Mouse (Mus musculus): ENCODE results near the gene Myo1d. TPM values are rescaled to one million over a fixed set of nuclear protein-coding genes. Genes with fewer than 3 reads are reported as not detected.
"Not testable (repeated sequence)": the region's sequence is repeated elsewhere in the genome, so short reads cannot be mapped to it uniquely, and the experiment has no call there.

Gene Myo1d
- polyA plus RNA-seq, 1 experiment from 2014 or later, result 3.3 TPM

DNA sequence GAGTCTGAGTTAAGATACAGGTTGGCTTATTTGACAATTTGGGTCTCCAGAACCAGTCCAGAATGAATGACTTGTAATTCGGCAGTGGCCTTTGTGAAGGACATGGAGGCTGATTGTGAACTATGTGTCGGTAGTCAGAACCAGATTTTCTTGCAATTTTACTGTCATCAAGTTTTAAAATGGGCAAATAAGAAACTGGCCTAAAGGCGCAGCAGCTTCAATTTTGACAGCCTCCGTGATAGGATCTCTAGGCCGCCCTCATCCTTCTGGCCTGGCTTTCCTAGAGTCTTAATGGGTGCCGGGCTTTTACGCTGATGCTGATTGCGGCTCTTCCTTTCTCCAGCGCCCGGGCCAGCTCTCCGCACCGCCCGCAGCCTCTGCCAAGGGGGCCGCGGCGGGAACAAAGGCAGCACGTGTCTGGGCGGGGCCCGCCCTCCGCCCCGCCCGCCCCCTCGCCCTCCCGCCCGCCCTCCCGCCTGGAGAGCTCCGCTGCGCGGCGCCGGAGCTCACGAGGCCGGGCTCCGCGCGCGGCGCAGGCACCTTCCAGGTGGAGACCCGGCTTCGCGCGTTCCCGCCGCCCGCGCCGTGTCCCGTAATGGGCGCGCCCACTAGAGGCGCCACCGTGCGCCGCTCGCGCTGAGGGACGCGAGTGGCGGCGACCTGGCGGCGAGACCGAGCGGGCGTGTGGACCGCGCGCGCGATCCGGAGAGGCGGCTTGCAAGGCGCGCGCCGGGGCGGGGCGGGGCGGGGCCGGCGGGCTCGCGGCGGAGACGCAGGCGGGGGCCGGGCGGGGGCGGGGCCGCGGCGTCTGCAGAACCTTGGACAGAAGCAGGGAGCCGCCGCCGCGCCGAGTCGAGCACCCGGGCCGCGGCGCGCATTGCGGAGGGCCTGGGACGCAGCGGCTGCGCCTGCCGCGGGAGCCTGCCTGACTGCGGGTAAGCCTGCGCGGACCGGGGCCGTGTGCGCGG, 303.3 kb downstream of the Myo1d start, which contains the start of gene Cdk5r1:
Cdk5r1 (plus strand) TSS at position 802 of the 968 bp plus-strand sequence.
- peaks cover 7% of the 10 kb centered on the region; the same call in 1 of the 2 replicates for H3K27me3 ChIP-seq (ENCODE audit: control insufficient read depth, insufficient read depth, low read length)
- H3K36me3 ChIP-seq (ENCODE audit: control insufficient read depth, insufficient read depth, low read length), result peaks cover 4% of the 10 kb centered on the region; the same call in 1 of the 2 replicates
- H3K4me3 ChIP-seq (ENCODE audit: low read depth, low read length), result peak within 1 kb of the TSS; percentile 75
- under 1% methylated on average over 50 of the region's 116 CpGs for WGBS
- H3K4me2 ChIP-seq (ENCODE audit: low read depth, low read length, severe bottlenecking), result peak within 1 kb of the TSS; percentile 91
- peak within 1 kb of the TSS; percentile 85 for H3K27ac ChIP-seq (ENCODE audit: low read depth, low read length)
- ATAC-seq (replicated peaks; ENCODE audit: low FRiP score), result peak; percentile 87
- peak; percentile 96 for DNase-seq (ENCODE audit: low spot score)
- H3K4me1 ChIP-seq (replicated peaks; ENCODE audit: control insufficient read depth, insufficient read depth, low read length), result peaks cover 13% of the 10 kb centered on the region; the same call in 1 of the 2 replicates
- no peaks in the 10 kb centered on the region for H3K9me3 ChIP-seq (ENCODE audit: control insufficient read depth, low read length)
- peak within 1 kb of the TSS; percentile 91 for H3K9ac ChIP-seq (ENCODE audit: low read length)

DNA sequence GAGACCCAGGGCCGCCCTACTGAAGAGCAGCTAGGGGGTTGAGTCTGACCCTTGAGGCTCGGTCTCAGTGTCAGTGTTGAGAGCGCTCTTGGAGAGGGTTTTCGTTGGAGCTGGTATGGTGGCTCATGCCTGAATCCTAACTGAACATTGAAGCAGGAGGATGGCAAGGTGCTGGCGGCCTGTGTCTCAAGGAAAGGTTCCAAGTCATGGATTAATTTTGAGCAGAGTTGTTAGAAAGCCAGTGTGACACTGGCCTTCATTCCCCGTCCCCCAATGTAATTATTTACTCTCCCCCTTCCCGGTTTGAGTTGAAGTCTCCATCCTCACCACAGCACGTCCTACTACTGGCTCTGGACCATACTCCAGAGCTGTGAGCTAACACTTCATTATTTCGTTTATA, 304.3 kb downstream of the Myo1d start:
- Histone ChIP-seq H3K36me3 (ENCODE audit: control insufficient read depth, insufficient read depth, low read length) (peaks cover 4% of the 10 kb centered on the region; the same call in 1 of the 2 replicates), H3K27ac (ENCODE audit: low read depth, low read length) (no peak overlapping the region), H3K9me3 (ENCODE audit: control insufficient read depth, low read length) (no peaks in the 10 kb centered on the region), H3K4me2 (ENCODE audit: low read depth, low read length, severe bottlenecking) (no peak overlapping the region), H3K4me1 (replicated peaks; ENCODE audit: control insufficient read depth, insufficient read depth, low read length) (peaks cover 11% of the 10 kb centered on the region; the same call in 1 of the 2 replicates), H3K9ac (ENCODE audit: low read length) (peak overlapping the region; percentile 58; the same call in 1 of the 2 replicates), H3K4me3 (ENCODE audit: low read depth, low read length) (no peak overlapping the region), H3K27me3 (ENCODE audit: control insufficient read depth, insufficient read depth, low read length) (peaks cover 7% of the 10 kb centered on the region; the same call in 1 of the 2 replicates)
- DNase-seq (ENCODE audit: low spot score) (no peak), ATAC-seq (replicated peaks; ENCODE audit: low FRiP score) (no peak)
- WGBS, result 78% methylated on average over 9 of the region's 9 CpGs

DNA sequence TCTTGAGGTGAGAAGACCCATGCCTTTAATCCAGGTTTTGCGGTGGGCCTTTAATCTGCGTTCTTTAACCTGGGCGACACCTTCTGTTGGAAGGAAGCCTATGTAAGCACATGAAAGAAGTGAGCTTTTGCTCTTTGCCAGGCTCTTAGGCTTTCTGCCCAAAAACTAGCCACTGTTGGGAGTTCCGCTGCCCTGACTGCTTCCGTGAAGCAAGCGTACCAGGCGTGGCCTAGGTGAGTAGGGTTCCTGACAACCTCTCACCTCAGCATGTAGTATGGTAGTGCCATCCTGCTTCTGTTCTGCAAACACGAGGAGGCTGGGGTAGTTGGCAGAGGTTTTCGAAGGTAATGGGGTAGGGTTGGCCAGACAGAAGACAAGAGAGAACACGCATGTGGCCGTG, 305.0 kb downstream of the Myo1d start:
- DNase-seq (ENCODE audit: low spot score) (no peak), ATAC-seq (replicated peaks; ENCODE audit: low FRiP score) (no peak)
- Histone ChIP-seq H3K9me3 (ENCODE audit: control insufficient read depth, low read length) (no peaks in the 10 kb centered on the region), H3K9ac (ENCODE audit: low read length) (no peak overlapping the region), H3K27me3 (ENCODE audit: control insufficient read depth, insufficient read depth, low read length) (peaks cover 7% of the 10 kb centered on the region; the same call in 1 of the 2 replicates), H3K36me3 (ENCODE audit: control insufficient read depth, insufficient read depth, low read length) (peaks cover 4% of the 10 kb centered on the region; the same call in 1 of the 2 replicates), H3K4me1 (replicated peaks; ENCODE audit: control insufficient read depth, insufficient read depth, low read length) (peaks cover 8% of the 10 kb centered on the region; the same call in 1 of the 2 replicates), H3K27ac (ENCODE audit: low read depth, low read length) (no peak overlapping the region), H3K4me3 (ENCODE audit: low read depth, low read length) (no peak overlapping the region), H3K4me2 (ENCODE audit: low read depth, low read length, severe bottlenecking) (no peak overlapping the region)
- WGBS, result 91% methylated on average over 11 of the region's 11 CpGs

DNA sequence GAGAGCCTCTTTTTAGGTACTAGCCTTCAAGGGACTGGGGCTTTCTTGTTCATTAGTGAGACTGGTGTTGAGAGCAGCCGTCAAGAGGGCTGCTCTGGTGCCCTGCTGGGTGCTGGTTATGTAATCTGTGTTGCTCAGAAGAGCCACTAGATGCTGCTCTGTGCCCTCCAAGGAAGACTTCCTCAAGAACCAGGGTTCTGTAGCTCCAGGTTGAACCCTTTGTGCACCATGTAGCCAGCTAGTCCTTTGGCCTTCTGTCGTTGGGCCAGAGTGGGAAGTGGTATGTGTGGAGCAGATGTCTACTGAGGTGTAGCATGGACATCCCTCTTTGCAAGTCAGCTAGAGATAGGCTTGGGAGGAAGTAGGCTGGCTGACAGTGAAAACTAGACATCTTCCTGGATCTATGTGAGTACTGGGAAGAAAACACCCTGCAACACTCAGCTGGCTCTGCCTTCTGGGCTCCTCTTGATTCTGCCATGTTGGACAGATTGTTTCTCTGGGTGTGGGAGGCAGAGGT, 305.6 kb downstream of the Myo1d start:
- DNase-seq (ENCODE audit: low spot score), result no peak
- 70% methylated on average over 2 of the region's 2 CpGs for WGBS
- no peak overlapping the region for H3K27ac ChIP-seq (ENCODE audit: low read depth, low read length)

DNA sequence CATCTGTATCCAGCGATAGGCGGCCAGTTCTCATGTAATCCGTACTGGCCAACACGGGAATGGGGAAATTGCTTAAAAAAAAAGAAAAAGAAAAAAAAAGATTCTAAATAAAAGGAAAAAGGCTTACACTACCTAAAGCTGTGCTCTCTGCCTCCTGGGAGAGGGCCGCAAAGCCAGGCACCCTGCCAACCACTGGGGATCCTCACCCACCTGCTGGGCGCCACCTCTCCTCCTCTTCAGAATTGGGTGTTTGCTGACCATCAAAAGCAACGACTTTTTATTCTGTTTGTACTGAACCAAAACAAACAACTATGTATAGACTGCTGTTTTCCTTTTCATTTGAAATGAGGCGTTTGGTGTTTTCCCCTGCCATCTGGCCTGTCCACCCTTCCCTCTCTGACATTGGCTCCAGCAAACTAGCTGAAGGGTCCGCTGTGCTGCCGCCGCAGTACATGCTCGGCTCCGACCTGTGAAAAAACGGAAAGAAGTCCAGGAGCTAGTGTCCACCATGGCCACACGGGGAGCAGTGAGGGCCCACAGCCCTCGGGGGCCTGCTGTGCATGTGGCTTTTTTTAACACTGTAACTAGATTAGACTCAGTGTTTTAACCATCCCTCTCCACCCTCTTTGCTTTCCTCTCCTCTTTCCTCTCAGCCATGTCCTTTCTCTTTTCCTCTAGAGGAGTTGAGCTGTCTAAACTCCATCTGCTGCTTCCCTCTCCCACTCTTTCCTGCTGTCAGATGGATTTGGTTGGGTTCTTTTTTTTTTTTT, 307.8 kb downstream of the Myo1d start:
- H3K4me3 ChIP-seq (ENCODE audit: low read depth, low read length), result no peak overlapping the region
- H3K4me1 ChIP-seq (replicated peaks; ENCODE audit: control insufficient read depth, insufficient read depth, low read length), result no peaks in the 10 kb centered on the region; the same call in 1 of the 2 replicates
- H3K9ac ChIP-seq (ENCODE audit: low read length), result no peak overlapping the region
- 82% methylated on average over 16 of the region's 16 CpGs for WGBS
- H3K9me3 ChIP-seq (ENCODE audit: control insufficient read depth, low read length), result no peaks in the 10 kb centered on the region
- no peak overlapping the region for H3K27ac ChIP-seq (ENCODE audit: low read depth, low read length)
- no peak for ATAC-seq (replicated peaks; ENCODE audit: low FRiP score)
- H3K27me3 ChIP-seq (ENCODE audit: control insufficient read depth, insufficient read depth, low read length), result 0 out of 2 replicates have a peak, but pooled peaks cover 2% of the 10 kb centered on the region
- H3K36me3 ChIP-seq (ENCODE audit: control insufficient read depth, insufficient read depth, low read length), result peaks cover 9% of the 10 kb centered on the region; the same call in 1 of the 2 replicates
- no peak for DNase-seq (ENCODE audit: low spot score)
- no peak overlapping the region for H3K4me2 ChIP-seq (ENCODE audit: low read depth, low read length, severe bottlenecking)

More for the DNA sequence above, 305.6 kb downstream of the Myo1d start:
- Histone ChIP-seq H3K4me3 (ENCODE audit: low read depth, low read length) (no peak overlapping the region), H3K4me2 (ENCODE audit: low read depth, low read length, severe bottlenecking) (no peak overlapping the region), H3K4me1 (replicated peaks; ENCODE audit: control insufficient read depth, insufficient read depth, low read length) (peaks cover 3% of the 10 kb centered on the region; the same call in 1 of the 2 replicates), H3K27me3 (ENCODE audit: control insufficient read depth, insufficient read depth, low read length) (peaks cover 7% of the 10 kb centered on the region; the same call in 1 of the 2 replicates), H3K36me3 (ENCODE audit: control insufficient read depth, insufficient read depth, low read length) (peaks cover 4% of the 10 kb centered on the region; the same call in 1 of the 2 replicates), H3K9ac (ENCODE audit: low read length) (no peak overlapping the region), H3K9me3 (ENCODE audit: control insufficient read depth, low read length) (no peaks in the 10 kb centered on the region)
- ATAC-seq (replicated peaks; ENCODE audit: low FRiP score), result no peak

DNA sequence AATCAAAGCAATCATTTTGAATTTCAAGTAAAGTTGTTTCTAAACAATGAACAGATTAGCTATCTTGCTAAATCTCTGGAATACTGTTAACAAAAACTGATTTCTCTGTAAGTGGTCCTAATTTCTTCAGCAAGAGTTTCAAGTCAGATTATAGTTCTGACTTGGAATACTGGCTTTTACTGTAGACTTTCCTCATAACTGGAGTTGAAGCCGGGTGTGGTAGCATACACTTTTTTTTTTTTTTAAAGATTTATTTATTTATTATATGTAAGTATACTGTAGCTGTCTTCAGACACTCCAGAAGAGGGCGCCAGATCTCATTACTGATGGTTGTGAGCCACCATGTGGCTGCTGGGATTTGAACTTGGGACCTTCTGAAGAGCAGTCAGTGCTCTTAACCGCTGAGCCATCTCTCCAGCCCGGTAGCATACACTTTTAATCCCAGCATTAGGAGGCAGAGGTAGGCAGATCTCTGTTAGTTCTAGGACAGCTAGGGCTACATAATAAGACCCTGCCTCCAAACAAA, 316.2 kb downstream of the Myo1d start:
- H3K27ac ChIP-seq (ENCODE audit: low read depth, low read length); H3K4me1 ChIP-seq (replicated peaks; ENCODE audit: control insufficient read depth, insufficient read depth, low read length); DNase-seq (ENCODE audit: low spot score); H3K9me3 ChIP-seq (ENCODE audit: control insufficient read depth, low read length); H3K4me2 ChIP-seq (ENCODE audit: low read depth, low read length, severe bottlenecking); H3K4me3 ChIP-seq (ENCODE audit: low read depth, low read length); ATAC-seq (replicated peaks; ENCODE audit: low FRiP score); H3K27me3 ChIP-seq (ENCODE audit: control insufficient read depth, insufficient read depth, low read length); H3K9ac ChIP-seq (ENCODE audit: low read length): not testable (repeated sequence)
- 94% methylated on average over 4 of the region's 4 CpGs for WGBS
- peaks cover 26% of the 10 kb centered on the region; the same call in 1 of the 2 replicates for H3K36me3 ChIP-seq (ENCODE audit: control insufficient read depth, insufficient read depth, low read length)

DNA sequence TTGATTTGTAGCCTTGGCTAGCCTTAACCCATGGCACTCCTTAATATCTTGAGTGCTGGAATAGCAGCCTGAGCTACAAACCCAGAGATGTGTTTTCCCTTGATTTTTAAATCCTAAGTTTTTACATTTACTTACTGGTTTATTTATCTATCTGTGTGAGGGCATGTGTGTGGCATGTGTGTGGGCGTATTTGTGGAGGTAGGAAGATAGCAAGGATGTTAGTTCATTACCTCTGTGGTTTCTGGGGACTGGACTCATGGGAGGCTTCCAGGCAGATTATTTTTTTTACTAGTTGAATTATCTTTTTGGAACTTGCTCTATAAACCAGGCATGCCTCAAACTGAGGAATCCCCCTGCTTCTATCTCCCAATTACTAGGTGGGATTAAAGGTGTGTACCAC, 326.6 kb downstream of the Myo1d start:
- H3K4me2 ChIP-seq (ENCODE audit: low read depth, low read length, severe bottlenecking), result no peak overlapping the region
- H3K4me1 ChIP-seq (replicated peaks; ENCODE audit: control insufficient read depth, insufficient read depth, low read length), result no peaks in the 10 kb centered on the region
- H3K9me3 ChIP-seq (ENCODE audit: control insufficient read depth, low read length), result no peaks in the 10 kb centered on the region
- no peak for DNase-seq (ENCODE audit: low spot score)
- H3K4me3 ChIP-seq (ENCODE audit: low read depth, low read length), result no peak overlapping the region
- H3K27ac ChIP-seq (ENCODE audit: low read depth, low read length), result no peak overlapping the region
- 88% methylated on average over 1 of the region's 1 CpGs for WGBS
- no peak for ATAC-seq (replicated peaks; ENCODE audit: low FRiP score)
- no peak overlapping the region for H3K9ac ChIP-seq (ENCODE audit: low read length)
- no peaks in the 10 kb centered on the region for H3K27me3 ChIP-seq (ENCODE audit: control insufficient read depth, insufficient read depth, low read length)
- peaks cover under 1% of the 10 kb centered on the region; the same call in 1 of the 2 replicates for H3K36me3 ChIP-seq (ENCODE audit: control insufficient read depth, insufficient read depth, low read length)

DNA sequence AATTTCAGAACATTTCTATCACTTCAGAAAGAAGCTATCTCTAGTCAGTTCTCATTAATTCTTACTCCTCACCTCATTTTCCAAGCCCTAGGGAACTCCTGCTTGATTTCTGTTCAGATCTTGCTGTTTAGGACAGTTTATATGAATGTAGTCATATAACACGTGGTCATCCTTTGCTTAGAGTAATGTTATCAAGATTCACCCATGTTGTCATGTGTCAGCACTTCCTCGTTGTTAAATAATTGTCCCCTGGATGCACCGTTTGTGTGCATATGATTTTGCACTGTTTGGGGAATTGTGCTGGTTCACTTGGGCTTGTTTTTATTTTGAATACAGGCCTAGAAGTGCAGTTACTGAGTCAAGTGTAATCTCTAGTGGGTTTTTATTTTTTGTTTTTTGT, 327.6 kb downstream of the Myo1d start:
- no peak overlapping the region for H3K9ac ChIP-seq (ENCODE audit: low read length)
- H3K36me3 ChIP-seq (ENCODE audit: control insufficient read depth, insufficient read depth, low read length), result peaks cover 4% of the 10 kb centered on the region; the same call in 1 of the 2 replicates
- no peak overlapping the region for H3K4me2 ChIP-seq (ENCODE audit: low read depth, low read length, severe bottlenecking)
- DNase-seq (ENCODE audit: low spot score) (no peak), ATAC-seq (replicated peaks; ENCODE audit: low FRiP score) (no peak)
- H3K27me3 ChIP-seq (ENCODE audit: control insufficient read depth, insufficient read depth, low read length), result no peaks in the 10 kb centered on the region
- H3K4me1 ChIP-seq (replicated peaks; ENCODE audit: control insufficient read depth, insufficient read depth, low read length), result no peaks in the 10 kb centered on the region
- no peak overlapping the region for H3K4me3 ChIP-seq (ENCODE audit: low read depth, low read length)
- H3K9me3 ChIP-seq (ENCODE audit: control insufficient read depth, low read length), result no peaks in the 10 kb centered on the region
- no peak overlapping the region for H3K27ac ChIP-seq (ENCODE audit: low read depth, low read length)
- WGBS, result 97% methylated on average over 3 of the region's 3 CpGs
